Mouse (Mus musculus) NIH3T3 (cell line): ENCODE data around the gene Trim42.

ENCODE experiments used
- DNase-seq: peaks from one replicate; pipeline ENCODE4 v3.0.0-alpha.2; 2012; ENCODE audit warnings: low read depth

The Trim42 gene

GRCm38 (mm10) chr9:97369591-97369990 lies at the start of gene Trim42:
TSS of gene Trim42 (minus strand) at chr9:97369958.
- DNase-seq: no peak

- no peak for DNase-seq
These were observed 45.3 kb upstream of the Trim42 start for GRCm38 (mm10) chr9:97414876-97415668.

GRCm38 (mm10) chr9:97408142-97408541 lies 38.4 kb upstream of the Trim42 start:
- DNase-seq: no peak

- no peak for DNase-seq
These were observed 13.3 kb downstream of the Trim42 start for GRCm38 (mm10) chr9:97356441-97356840.

- DNase-seq: peak; percentile 3
These were observed 24.9 kb downstream of the Trim42 start for GRCm38 (mm10) chr9:97344767-97345297.

- DNase-seq: no peak
These were observed 28.0 kb downstream of the Trim42 start for GRCm38 (mm10) chr9:97341772-97342171.

GRCm38 (mm10) chr9:97322846-97323245 lies 46.9 kb downstream of the Trim42 start:
- DNase-seq: peak; percentile 72

- no peak for DNase-seq
These were observed 47.6 kb downstream of the Trim42 start for GRCm38 (mm10) chr9:97322120-97322519.

- peak; percentile 25 for DNase-seq
These were observed 54.2 kb downstream of the Trim42 start for GRCm38 (mm10) chr9:97315421-97316055.

GRCm38 (mm10) chr9:97311614-97312013 lies 58.1 kb downstream of the Trim42 start:
- peak; percentile 12 for DNase-seq

GRCm38 (mm10) chr9:97309509-97310053 lies 60.2 kb downstream of the Trim42 start:
- no peak for DNase-seq

- DNase-seq: no peak
These were observed 61.9 kb downstream of the Trim42 start for GRCm38 (mm10) chr9:97307705-97308485.
